Mouse (Mus musculus) megakaryocyte, embryonic 14.5 days (primary cell): ENCODE data around the gene Lrrc8c.

ENCODE experiments used
- FLI1 ChIP-seq: IDR thresholded peaks from 2 replicates; pipeline ENCODE4 v1.6.1; 2012; ENCODE audit warnings: low read length, inconsistent platforms, mixed read lengths
- GATA1 ChIP-seq: IDR thresholded peaks from 3 replicates; pipeline ENCODE4 v1.6.1; 2012; ENCODE audit warnings: mixed read lengths, low read length, inconsistent platforms, borderline replicate concordance

GRCm38 (mm10) chr5:105602585-105602984 is 83.4 kb downstream of the Lrrc8c start:
- TF ChIP-seq GATA1 (no peak), FLI1 (no peak)
